Mouse (Mus musculus) myocyte (in vitro differentiated cells): Measurements from ENCODE around the gene 6030408B16Rik.

Experiments
- CEBPB ChIP-seq: IDR thresholded peaks from 2 replicates; pipeline ENCODE4 v1.6.1; 2011; ENCODE audit warnings: mild to moderate bottlenecking, moderate library complexity; ENCODE audit not compliant: poor library complexity, insufficient read depth, severe bottlenecking
- E2F4 ChIP-seq: IDR thresholded peaks from one replicate; pipeline ENCODE4 v1.6.1; 2011; ENCODE audit warnings: mild to moderate bottlenecking, control low read depth, moderate library complexity; ENCODE audit not compliant: insufficient read depth
- MAX ChIP-seq: IDR thresholded peaks from one replicate; pipeline ENCODE4 v1.6.1; 2011; ENCODE audit warnings: low read depth, mild to moderate bottlenecking, control low read depth
- MYOD1 ChIP-seq, 3 experiments: IDR thresholded peaks; one replicate each; pipeline ENCODE4 v1.6.1; 2011; ENCODE audit warnings: control low read depth in 2 of 3, low read depth in 2 of 3, mild to moderate bottlenecking in 2 of 3, moderate library complexity in 1 of 3; ENCODE audit not compliant: insufficient read length in 2 of 3, control insufficient read depth in 1 of 3
- POLR2A ChIP-seq: IDR thresholded peaks from one replicate; pipeline ENCODE4 v1.6.1; 2011; ENCODE audit warnings: low read depth, mild to moderate bottlenecking, control low read depth, moderate library complexity; ENCODE audit not compliant: insufficient read length
- POLR2AphosphoS2 ChIP-seq: IDR thresholded peaks from one replicate; pipeline ENCODE4 v1.6.1; 2011; ENCODE audit warnings: low read depth, control low read depth; ENCODE audit not compliant: insufficient read length
- REST ChIP-seq: IDR thresholded peaks from one replicate; pipeline ENCODE4 v1.6.1; 2011; ENCODE audit warnings: mild to moderate bottlenecking, control low read depth, moderate library complexity; ENCODE audit not compliant: insufficient read depth, insufficient read length
- TCF12 ChIP-seq: IDR thresholded peaks from one replicate; pipeline ENCODE4 v1.6.1; 2011; ENCODE audit warnings: mild to moderate bottlenecking, control low read depth; ENCODE audit not compliant: poor library complexity, insufficient read depth, severe bottlenecking
- TCF3 ChIP-seq: IDR thresholded peaks from one replicate; pipeline ENCODE4 v1.6.1; 2011; ENCODE audit warnings: low read depth, control low read depth; ENCODE audit not compliant: insufficient read length
- USF1 ChIP-seq: IDR thresholded peaks from one replicate; pipeline ENCODE4 v1.6.1; 2011; ENCODE audit warnings: low read depth, mild to moderate bottlenecking, control low read depth, moderate library complexity

DNA sequence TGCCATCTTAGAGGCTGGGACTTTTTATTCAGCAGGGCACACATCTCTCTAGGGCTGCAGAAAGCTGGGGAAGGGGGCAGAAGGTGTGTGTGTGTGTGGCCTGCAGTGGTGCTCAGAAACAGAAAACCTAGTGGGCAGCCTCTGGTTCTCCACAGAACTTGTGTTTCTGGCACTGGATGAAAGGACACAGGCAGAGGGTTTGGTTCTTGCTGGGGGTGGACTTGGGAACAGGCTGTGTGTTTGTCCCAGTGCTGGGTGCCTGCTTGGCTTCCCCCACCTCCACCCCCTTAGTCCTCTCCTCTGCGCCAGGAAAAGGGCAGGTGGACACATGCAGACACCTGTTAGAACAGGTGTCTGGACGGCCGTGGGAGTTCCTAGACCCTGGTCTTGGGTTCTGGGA, 21.9 kb upstream of the 6030408B16Rik start:
- TF ChIP-seq POLR2A (no peak), TCF12 (no peak), MYOD1 (IDR thresholded peaks at IDR 0.05; ENCODE audit: control insufficient read depth in 1 of 3, insufficient read length in 2 of 3, low read depth in 2 of 3) (no peak), CEBPB (no peak), USF1 (no peak), MAX (no peak), POLR2AphosphoS2 (no peak), REST (no peak), E2F4 (no peak), TCF3 (no peak)
